Mouse (Mus musculus) adrenal gland, postnatal 10 days (tissue): ENCODE measurements at regions not wholly inside any gene's neighbourhood (a gene's known extent, or its start where the extent isn't known, plus 50 kb on each side); places are given as distances from the start of the nearest gene placed in this dataset.

Experiments
- DNase-seq: peaks from one replicate; pipeline ENCODE4 v3.0.0; 2021; ENCODE audit warnings: mixed read lengths

DNA sequence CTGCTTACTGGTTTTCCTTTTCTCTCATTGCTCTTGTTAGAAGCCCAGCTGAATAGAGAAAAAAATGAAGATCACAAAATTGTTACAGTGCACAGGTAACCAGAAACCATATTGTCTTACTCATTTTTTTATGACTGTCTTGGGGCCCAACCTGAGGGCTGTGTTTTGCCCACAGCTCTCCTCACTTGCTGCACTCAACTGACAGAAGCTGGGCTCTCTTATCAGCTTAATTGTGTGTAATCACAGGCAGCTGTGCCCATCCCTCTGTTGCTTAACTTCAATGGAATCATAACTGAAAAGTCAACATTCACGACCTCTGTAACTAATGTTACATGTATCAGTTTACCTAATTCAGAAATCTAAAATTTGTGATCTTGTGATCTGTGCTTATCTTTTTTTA, 95.1 kb upstream of the Ankrd50 start:
- DNase-seq: no peak

- DNase-seq: no peak
These were observed 93.4 kb upstream of the Ankrd50 start for GRCm38 (mm10) chr3:38577890-38578628.

GRCm38 (mm10) chr3:38573594-38573993, 89.0 kb upstream of the Ankrd50 start:
- DNase-seq: no peak

DNA sequence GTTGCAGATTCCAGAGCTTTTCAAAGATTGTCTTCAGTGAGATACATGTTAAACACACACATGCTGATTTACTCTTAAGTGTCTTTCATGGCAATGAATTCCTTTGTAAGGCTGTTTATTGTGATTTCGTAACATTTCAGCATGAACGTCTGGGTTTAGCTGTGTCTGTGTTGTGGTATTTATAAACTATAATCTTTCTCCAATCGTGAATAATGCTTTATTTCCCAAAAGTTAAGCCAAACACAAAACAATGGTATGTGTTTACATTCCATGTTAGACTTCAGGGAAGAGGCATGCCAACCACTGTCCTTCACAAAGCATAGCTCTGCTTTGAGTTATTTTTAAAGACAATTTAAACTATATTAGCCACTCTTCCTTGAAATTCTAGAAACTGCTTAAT, 87.5 kb upstream of the Ankrd50 start:
- DNase-seq: no peak

- no peak for DNase-seq
These were observed 86.6 kb upstream of the Ankrd50 start for GRCm38 (mm10) chr3:38571224-38571623.

DNA sequence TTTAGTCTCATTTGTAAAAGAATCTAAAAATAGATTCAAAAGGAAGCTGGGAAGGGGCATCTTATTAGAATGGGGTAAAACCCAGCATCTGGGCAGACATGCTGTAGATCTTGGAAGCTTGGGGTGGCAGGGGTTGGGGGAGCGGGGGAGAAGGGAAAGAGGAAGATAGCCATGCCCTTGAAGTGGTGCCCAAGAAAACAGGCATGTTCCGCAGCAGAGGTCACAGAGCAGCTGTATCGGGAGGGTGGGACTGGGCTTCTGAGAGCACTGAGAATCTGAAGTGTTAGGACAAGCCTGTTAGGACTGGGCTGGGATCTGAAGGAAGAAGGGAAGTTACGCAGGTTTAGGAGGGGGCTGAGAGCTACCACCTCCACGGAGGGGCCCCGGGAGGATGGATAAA, 84.4 kb upstream of the Ankrd50 start:
- no peak for DNase-seq

DNA sequence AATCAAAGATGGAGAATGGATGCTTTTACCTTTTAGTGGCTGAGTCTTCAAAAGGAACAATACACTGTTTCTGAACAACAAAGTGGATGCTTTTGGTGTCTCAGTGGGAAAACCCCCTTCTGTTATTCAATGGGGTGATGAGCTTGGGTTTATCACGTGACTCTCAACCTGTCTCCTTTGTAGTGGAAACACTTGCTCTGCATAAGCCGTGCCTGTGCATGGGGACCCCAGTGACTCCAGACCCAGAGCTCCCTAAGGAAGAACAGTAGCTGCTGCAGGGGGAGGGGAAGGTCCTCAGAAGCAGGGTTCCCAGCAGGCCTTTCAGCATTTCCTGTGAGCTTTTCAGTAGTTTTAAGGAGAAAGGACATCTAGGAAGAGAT, 83.9 kb upstream of the Ankrd50 start:
- DNase-seq: no peak

DNA sequence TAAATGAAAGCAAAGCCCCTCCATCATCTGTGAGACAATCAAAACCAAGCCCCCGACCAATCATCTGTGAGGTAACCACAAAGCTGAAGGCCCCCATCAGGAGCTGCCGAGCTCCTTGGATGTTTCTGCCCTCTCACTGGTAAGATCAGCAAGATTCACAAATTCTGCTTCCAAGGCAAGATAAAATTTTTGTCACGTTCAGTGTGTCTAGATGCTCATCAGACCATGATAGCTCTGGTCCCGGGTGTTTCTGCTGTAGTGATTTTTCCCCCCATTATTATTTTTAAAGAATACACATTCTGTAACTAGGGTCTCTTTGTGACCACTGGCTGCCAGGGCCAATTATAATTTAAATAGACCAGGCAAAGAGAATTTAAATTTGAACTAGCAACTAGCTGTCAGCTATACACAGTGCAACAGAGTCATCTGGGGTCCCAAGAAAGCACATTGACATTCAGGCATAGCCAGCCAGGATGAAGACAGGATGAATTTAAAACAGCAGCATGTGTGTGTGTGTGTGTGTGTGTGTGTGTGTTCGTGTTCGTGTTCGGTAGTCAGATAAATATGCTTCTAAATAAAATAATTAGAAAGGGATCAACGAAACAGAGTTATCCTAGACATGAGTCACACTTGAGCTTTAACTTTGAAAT, 83.4 kb upstream of the Ankrd50 start:
- no peak for DNase-seq

GRCm38 (mm10) chr3:38566576-38566975, 81.9 kb upstream of the Ankrd50 start:
- DNase-seq: no peak

- DNase-seq: no peak
These were observed 80.2 kb upstream of the Ankrd50 start for GRCm38 (mm10) chr3:38564844-38565243.

GRCm38 (mm10) chr3:38564364-38564763, 79.7 kb upstream of the Ankrd50 start:
- DNase-seq: no peak

GRCm38 (mm10) chr3:38561186-38561585, 76.5 kb upstream of the Ankrd50 start:
- no peak for DNase-seq

DNA sequence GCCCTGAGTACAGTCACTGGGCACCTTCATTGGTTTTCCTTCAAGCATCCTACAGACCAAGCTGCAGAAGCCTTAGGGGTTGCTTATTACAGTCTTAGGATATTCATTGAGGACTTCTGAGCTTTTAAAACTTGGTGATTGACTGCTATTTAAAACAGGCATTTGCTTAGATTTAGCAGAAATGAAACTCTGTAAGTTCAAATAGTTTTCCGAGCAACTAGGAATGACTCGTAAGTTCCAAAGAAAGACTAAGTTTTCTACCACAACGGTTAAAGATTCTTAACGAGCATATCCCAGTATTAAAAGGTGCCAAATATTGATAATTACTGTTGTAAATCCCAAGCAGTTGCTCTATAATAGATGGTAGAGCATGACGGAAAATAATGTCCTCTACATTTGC, 71.3 kb upstream of the Ankrd50 start:
- DNase-seq: no peak

DNA sequence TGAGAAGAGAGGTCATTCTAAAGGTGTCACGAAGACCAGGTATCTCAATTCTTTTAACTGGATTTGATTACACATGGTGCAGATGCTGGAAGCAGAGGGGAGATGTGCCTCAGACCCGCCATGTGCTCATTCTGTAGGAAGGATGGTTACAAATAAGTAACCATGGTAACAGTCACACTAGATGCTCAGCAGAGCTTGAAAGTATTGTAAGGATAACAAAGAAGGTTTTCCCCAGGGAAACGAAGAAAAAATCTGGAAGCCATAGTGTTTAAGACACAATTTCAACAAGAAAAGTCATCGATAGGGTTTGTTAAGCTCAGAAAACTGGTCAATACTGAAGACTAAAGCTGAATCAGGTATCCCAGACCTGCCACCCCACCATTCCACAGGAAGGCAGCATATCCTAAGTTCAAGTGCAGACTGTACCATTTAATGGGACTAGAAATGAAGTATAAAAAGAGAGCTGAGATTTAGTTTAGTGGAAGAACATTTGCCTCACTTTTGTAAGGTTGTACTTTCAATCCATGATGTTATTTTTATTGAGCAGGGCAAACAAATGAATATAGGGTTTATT, 68.9 kb upstream of the Ankrd50 start:
- no peak for DNase-seq

DNA sequence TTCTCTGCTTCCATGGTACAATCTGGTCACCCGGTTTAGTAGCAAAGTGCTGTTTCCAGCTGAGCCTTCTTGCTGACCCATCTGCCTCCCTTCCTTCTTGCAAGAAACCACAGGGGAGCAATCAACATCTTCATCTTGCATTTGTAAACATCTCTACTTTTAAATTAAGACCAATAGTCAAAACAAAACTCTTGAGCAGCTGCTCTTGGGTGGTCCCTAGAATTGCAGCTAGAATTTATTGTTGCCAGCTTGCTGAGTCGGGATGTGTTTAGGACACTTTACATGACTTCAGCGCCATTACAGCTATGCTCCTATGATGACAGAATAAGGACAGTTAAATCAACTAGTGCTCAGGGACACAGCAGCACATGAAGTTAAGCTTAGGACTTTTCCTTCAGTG, 62.4 kb upstream of the Ankrd50 start:
- no peak for DNase-seq

DNA sequence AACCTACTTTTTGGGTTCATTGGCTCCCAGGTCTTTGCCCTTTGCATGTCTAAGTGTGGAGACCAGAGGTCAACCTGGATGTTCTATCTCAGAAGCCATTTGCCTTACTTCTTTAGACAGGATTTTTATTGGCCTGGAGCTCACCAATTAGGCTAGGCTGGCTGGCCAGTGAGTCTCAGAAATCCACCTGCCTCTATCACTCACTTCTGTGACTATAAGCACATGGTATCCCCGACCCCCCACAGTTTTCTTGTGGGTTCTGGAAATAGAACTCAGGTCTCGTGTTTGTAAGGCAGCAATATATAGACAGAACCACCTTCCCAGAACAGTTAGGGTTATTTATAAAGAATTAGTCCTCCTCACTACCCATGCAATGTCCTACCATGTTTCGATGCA, 60.9 kb upstream of the Ankrd50 start:
- no peak for DNase-seq

DNA sequence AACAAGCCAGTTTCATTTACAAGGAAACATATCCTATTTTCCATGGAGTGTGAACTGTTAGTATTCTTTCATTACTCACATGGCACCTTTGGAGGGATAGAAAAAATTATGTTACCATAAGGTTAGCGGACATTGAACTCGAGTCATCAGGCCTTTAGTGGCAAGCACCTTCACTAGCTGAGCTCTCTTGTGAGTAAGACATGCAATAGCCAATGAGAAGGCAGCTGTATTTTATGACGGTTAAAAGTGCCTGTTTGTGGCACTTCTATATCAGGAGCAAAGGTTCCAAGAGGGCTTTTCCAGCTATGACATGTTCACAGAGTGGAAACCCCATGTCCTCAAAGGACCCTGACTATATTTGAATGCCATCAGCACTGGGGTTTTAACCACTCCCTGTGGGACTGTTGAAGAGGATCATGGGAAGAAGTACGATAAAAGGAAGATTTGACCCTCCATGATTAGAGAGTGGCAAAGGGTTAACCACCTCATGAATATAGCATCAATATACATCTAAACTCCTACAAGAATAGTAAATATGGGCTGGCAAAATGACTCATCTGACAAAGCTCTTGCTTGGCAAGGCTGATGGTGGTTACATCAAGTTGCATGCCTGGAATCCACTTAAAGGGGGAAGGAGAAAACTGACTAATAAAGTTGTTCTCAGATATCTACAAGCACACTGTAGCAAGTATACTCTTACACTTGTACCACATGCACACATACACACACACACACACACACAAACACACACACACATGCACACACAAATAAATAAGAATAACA, 60.3 kb upstream of the Ankrd50 start:
- DNase-seq: no peak

GRCm38 (mm10) chr3:38543816-38544215, 59.2 kb upstream of the Ankrd50 start:
- DNase-seq: no peak

DNA sequence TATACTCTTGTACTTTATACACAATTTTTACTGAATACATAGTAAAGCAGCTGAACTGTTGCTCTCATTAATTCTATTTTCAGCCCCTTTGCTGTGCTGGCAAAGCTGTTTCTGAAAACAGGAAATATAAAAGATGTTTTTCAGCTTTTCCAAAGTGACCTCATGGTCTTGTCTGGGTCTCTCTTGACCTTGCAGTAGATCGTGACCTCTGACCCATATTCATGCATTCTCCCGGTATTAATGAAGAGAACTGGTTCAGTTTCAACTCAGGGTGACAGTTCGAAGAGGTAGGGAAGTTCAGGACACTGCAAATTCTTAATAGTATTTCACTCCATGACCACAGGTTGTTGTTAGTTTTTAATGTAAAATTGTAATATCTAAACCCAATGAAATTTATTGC, 56.7 kb upstream of the Ankrd50 start:
- DNase-seq: no peak

- no peak for DNase-seq
These were observed 53.7 kb upstream of the Ankrd50 start for GRCm38 (mm10) chr3:38538309-38538708.

DNA sequence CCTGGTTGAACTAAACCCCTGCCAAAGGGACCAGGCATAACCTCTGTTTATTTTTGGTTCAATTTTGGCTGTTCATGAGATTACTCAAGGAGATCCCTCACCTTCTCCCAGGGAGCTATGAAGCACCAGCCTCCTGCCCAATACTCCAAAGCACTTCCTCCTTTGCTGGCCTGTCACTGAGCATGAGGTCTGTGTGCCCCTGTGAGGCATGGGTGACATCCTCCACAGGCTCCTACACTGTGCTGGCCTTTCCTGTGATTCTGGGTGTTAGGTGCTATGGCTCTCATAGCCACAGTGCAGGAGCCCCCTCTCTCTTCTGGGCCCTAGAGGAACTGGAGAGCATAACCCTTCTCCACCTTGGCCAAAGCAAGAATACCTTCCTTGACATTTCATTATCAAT, 53.1 kb upstream of the Ankrd50 start:
- DNase-seq: no peak
